In genomic region chr7:130558592-130558991, GRCm38 (mm10) we compare ENCODE assay signal across 26 mouse cellular contexts.
"Had no signal": no experiment of that assay in that cellular context is flagged by ENCODE, and none has a peak within 500 bp of the region (broad histone marks: within the 10 kb centered on the region; RNA-seq: fewer than 3 reads in every experiment).

No protein-coding gene starts in this region.

- H3K4me1 ChIP-seq: heart, embryonic 13.5 days; intestine, embryonic 15.5 days; limb, embryonic 10.5 days; limb, embryonic 12.5 days had no signal

- H3K4me2 ChIP-seq: heart, embryonic 11.5 days; heart, embryonic 13.5 days; heart, embryonic 15.5 days; hindbrain, embryonic 12.5 days; hindbrain, embryonic 14.5 days; intestine, embryonic 15.5 days; limb, embryonic 12.5 days; liver, embryonic 11.5 days had no signal

- DNase-seq: gastrocnemius, postnatal 10 days; gastrocnemius, postnatal 25 days; heart, postnatal 14 days; heart, postnatal 4 days; kidney, adult 18-20 months; kidney, adult 8-10 months; kidney, postnatal 10 days; kidney, postnatal 25 days; kidney, postnatal 4 days; liver had no signal

- H3K27me3 ChIP-seq: heart, embryonic 13.5 days; heart, embryonic 15.5 days; hindbrain, embryonic 12.5 days; intestine, embryonic 15.5 days had no signal

- ATAC-seq: forebrain, embryonic 16.5 days; hindbrain, embryonic 16.5 days; inflammation-experienced regulatory T-cells, adult 6 months; intestine, embryonic 15.5 days; intestine, postnatal 0 days had no signal

- H3K4me3 ChIP-seq: heart, embryonic 13.5 days; heart, embryonic 15.5 days; hindbrain, embryonic 10.5 days; hindbrain, embryonic 12.5 days; intestine, embryonic 15.5 days; layer of hippocampus, adult 2 months; left cerebral cortex, adult 2 months; limb, embryonic 10.5 days; limb, embryonic 12.5 days had no signal

- H3K9me3 ChIP-seq: heart, embryonic 13.5 days; heart, embryonic 15.5 days; hindbrain, embryonic 10.5 days; hindbrain, embryonic 12.5 days; intestine, embryonic 15.5 days; limb, embryonic 10.5 days; limb, embryonic 12.5 days had no signal

- H3K27ac ChIP-seq: heart, embryonic 13.5 days; heart, embryonic 15.5 days; hindbrain, embryonic 10.5 days; hindbrain, embryonic 12.5 days; hindbrain, embryonic 14.5 days; intestine, embryonic 15.5 days; layer of hippocampus, adult 2 months; left cerebral cortex, adult 2 months; limb, embryonic 10.5 days; limb, embryonic 12.5 days had no signal

- H3K36me3 ChIP-seq: heart, embryonic 13.5 days; heart, embryonic 15.5 days; hindbrain, embryonic 10.5 days; hindbrain, embryonic 12.5 days; intestine, embryonic 15.5 days; limb, embryonic 10.5 days; limb, embryonic 12.5 days had no signal

- H3K9ac ChIP-seq: heart, embryonic 13.5 days; heart, embryonic 15.5 days; hindbrain, embryonic 12.5 days; hindbrain, embryonic 14.5 days; intestine, embryonic 15.5 days; limb, embryonic 12.5 days had no signal
